Mouse (Mus musculus): ENCODE measurements around the gene Mgat5.

DNA sequence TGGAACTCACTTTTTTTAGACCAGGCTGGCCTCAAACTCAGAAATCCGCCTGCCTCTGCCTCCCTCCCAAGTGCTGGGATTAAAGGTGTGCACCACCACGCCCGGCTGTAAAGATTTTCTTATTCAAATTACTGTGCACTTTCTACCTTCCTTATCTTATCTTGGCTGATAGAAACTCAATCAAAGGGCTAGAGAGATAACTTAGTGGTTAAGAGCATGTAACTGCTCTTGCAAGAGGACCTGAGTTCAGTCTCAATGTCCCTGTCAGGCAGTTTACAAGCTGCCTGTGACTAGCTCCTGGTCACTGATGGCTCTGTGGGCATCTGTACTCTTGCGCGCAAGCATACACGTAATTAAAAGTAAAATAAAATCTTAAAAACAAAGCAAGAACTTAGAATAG, 82.7 kb downstream of the Mgat5 start:
- TF ChIP-seq CTCF (conservative IDR thresholded peaks at IDR 0.05; ENCODE audit: insufficient read depth, insufficient read length, low read depth, low read length) (no peak), POLR2A (IDR thresholded peaks at IDR 0.05; ENCODE audit: low read depth, low read length) (no peak)
